Mouse (Mus musculus): Measurements from ENCODE around the gene Pknox2. TPM values are rescaled to one million over a fixed set of nuclear protein-coding genes. Genes with fewer than 3 reads are reported as not detected.

Pknox2 gene
- polyA plus RNA-seq, 1 experiment = 32.2 TPM

DNA sequence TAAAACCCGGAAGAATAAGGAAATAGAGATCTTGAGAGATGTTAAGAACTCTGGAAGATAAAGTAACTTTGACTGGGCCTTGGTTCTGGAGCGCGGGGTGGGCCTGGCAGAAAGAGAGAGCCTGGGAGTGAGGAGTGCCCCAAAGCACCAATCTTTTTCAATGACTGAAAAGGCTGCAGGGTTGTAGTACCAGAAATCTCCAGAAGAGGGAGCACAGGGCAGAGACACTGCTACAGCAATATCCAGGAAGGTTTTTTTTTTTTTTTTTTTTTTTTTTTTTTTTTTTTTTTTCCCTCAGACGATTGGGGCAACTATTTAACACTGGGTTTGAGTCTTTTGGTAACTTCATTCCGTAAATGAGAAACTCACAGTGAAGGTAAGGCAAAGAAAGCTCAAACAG is 176.6 kb downstream of the Pknox2 start:
- no peaks in the 10 kb centered on the region for H3K4me1 ChIP-seq (ENCODE audit: control insufficient read depth, insufficient read depth, low read length)
- H3K4me3 ChIP-seq (replicated peaks; ENCODE audit: extremely low read depth, low read depth, low read length) = no peak overlapping the region
- peak; percentile 61 for DNase-seq
- 9% methylated on average over 5 of the region's 5 CpGs for WGBS
- TF ChIP-seq POLR2A (IDR thresholded peaks at IDR 0.05; ENCODE audit: borderline replicate concordance, extremely low read depth, low read depth, low read length) = no peak
- peak; percentile 35 for TF ChIP-seq CTCF (IDR thresholded peaks at IDR 0.05; ENCODE audit: insufficient read depth, low read length)

DNA sequence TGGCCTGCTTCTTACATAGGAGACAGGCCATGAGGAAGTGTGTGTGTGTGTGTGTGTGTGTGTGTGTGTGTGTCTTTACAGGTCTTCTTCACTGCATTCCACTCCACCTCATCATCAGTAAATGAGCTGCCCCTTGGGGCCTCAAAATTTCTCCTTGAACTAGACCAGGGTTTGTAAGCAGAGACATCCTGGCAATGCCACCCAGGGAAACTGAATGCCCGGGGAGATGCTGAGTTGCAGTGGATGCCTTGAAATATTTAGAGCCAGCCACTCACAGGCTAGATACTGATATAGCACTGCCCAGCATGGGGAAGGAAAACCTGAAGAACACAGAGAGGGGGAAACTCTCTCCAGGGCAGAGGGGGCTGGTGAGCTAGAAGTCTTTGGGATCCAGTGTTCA is 178.1 kb downstream of the Pknox2 start:
- no peak for DNase-seq
- no peaks in the 10 kb centered on the region for H3K4me1 ChIP-seq (ENCODE audit: control insufficient read depth, insufficient read depth, low read length)
- WGBS = 76% methylated on average over 1 of the region's 1 CpGs
- no peak overlapping the region for H3K4me3 ChIP-seq (replicated peaks; ENCODE audit: extremely low read depth, low read depth, low read length)
- TF ChIP-seq CTCF (IDR thresholded peaks at IDR 0.05; ENCODE audit: insufficient read depth, low read length) = no peak
- TF ChIP-seq POLR2A (IDR thresholded peaks at IDR 0.05; ENCODE audit: borderline replicate concordance, extremely low read depth, low read depth, low read length) = no peak

DNA sequence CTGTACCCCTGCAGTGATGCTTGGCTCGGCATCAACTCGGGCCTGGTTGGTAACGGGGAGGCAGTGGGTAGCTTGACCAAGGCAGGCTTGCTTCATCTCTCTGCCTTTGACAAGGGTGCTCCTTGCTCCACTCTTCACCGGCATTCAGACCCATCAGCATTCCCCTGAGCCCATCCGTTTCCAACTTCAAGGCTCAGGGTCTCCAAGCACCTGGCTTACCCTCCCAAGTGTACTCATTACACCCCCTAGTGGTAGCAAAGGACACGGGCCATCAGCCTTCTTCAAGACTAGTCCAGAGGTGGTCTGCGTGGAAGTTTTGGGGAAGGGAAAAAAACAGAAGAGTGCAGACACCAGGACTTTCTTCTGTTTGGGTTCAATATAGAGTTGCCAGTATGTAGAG is 178.5 kb downstream of the Pknox2 start:
- TF ChIP-seq POLR2A (IDR thresholded peaks at IDR 0.05; ENCODE audit: borderline replicate concordance, extremely low read depth, low read depth, low read length) (no peak), CTCF (IDR thresholded peaks at IDR 0.05; ENCODE audit: insufficient read depth, low read length) (peak; percentile 70)
- Histone ChIP-seq H3K4me3 (replicated peaks; ENCODE audit: extremely low read depth, low read depth, low read length) (no peak overlapping the region), H3K4me1 (ENCODE audit: control insufficient read depth, insufficient read depth, low read length) (no peaks in the 10 kb centered on the region)
- peak; percentile 21 for DNase-seq
- 49% methylated on average over 7 of the region's 7 CpGs for WGBS

DNA sequence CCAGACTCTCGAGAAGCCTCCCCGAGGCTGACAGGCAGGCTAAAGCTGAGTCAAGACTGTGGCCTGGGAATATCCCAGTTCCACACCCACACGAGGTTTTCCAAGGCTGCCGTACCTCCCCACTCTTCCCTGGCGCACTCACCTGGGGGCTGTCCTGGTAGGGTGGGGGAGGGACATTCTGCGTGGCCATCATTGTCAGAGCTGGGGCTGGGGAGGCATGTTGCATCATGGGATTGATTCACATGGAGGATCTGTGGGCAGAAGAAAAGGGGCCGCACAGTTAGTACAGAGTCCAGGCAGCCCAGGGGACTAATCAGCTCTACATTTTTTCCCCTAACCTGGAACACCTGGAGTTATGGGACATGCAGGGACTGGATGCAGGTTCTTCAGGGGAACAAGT is 179.0 kb downstream of the Pknox2 start:
- Histone ChIP-seq H3K4me1 (ENCODE audit: control insufficient read depth, insufficient read depth, low read length) (no peaks in the 10 kb centered on the region), H3K4me3 (replicated peaks; ENCODE audit: extremely low read depth, low read depth, low read length) (no peak overlapping the region)
- no peak for DNase-seq
- WGBS = 82% methylated on average over 7 of the region's 7 CpGs
- TF ChIP-seq CTCF (IDR thresholded peaks at IDR 0.05; ENCODE audit: insufficient read depth, low read length) (no peak), POLR2A (IDR thresholded peaks at IDR 0.05; ENCODE audit: borderline replicate concordance, extremely low read depth, low read depth, low read length) (no peak)

DNA sequence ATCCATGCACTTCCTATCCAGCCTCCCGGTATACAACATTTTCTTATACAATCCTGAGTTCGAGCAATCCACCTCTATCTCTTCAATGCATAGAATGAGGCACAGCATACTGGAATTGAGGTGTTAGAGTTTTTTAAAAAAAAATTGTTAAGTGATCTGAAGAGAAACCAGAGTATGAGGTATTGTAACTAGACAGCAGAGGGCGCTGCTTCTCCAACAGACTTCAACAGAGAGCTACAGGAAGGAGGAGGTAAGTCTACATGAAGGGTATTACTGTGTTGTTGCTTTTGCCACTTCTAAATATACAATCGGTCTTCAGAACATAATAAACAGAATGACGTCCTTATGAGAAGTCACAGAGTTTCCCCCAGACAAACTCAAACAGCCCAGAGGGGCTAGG is 181.5 kb downstream of the Pknox2 start:
- DNase-seq = no peak
- TF ChIP-seq POLR2A (IDR thresholded peaks at IDR 0.05; ENCODE audit: borderline replicate concordance, extremely low read depth, low read depth, low read length) = no peak

DNA sequence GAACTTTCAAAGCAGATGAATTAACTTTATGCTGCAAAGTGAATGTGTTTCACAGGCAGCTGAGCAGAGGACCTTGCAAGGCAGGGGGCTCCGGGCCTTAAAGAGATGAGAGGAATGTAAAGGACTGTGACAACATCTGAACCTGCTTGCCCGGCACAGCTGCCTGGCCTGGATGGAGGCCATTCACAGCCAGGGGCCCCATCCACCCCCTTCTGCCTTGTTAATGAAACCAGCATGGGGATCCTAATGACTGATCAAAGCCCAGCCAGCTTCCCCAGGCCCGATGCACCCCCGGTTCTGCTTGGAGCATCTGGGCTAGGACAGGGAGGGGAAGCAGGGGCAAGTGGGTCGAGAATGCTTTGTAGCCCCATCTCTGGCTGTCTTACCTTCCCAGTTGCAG is 183.0 kb downstream of the Pknox2 start:
- no peaks in the 10 kb centered on the region for H3K4me1 ChIP-seq (ENCODE audit: control insufficient read depth, insufficient read depth, low read length)
- DNase-seq = no peak
- TF ChIP-seq CTCF (IDR thresholded peaks at IDR 0.05; ENCODE audit: insufficient read depth, low read length) = no peak
- TF ChIP-seq POLR2A (IDR thresholded peaks at IDR 0.05; ENCODE audit: borderline replicate concordance, extremely low read depth, low read depth, low read length) = no peak
- no peak overlapping the region for H3K4me3 ChIP-seq (replicated peaks; ENCODE audit: extremely low read depth, low read depth, low read length)
- WGBS = 49% methylated on average over 5 of the region's 5 CpGs

More for the DNA sequence above, 181.5 kb downstream of the Pknox2 start:
- Histone ChIP-seq H3K4me1 (ENCODE audit: control insufficient read depth, insufficient read depth, low read length) (no peaks in the 10 kb centered on the region), H3K4me3 (replicated peaks; ENCODE audit: extremely low read depth, low read depth, low read length) (no peak overlapping the region)
- 56% methylated on average over 5 of the region's 5 CpGs for WGBS

DNA sequence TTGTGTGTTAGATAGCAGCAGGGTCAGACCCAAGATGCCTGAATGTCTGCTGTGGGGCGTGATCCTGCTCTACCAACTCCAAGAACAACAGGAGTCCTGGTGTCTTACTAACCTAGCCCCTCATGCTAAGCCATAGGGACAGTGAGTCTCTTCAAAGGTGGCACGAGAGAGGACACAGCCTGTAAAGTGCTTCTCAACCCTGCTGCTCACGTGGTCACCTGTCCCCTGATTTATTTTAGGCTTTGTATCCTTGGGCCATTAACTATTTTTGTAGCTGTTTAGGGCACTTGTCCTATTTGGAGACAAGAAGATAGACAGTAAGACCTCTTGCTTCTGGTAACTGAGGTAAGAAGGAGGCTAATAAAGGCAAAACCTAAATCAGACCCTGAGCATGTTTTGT is 183.7 kb downstream of the Pknox2 start:
- H3K4me3 ChIP-seq (replicated peaks; ENCODE audit: extremely low read depth, low read depth, low read length) = no peak overlapping the region
- no peak for TF ChIP-seq POLR2A (IDR thresholded peaks at IDR 0.05; ENCODE audit: borderline replicate concordance, extremely low read depth, low read depth, low read length)
- TF ChIP-seq CTCF (IDR thresholded peaks at IDR 0.05; ENCODE audit: insufficient read depth, low read length) = no peak
- H3K4me1 ChIP-seq (ENCODE audit: control insufficient read depth, insufficient read depth, low read length) = no peaks in the 10 kb centered on the region
- no peak for DNase-seq
- WGBS = 71% methylated on average over 3 of the region's 3 CpGs

DNA sequence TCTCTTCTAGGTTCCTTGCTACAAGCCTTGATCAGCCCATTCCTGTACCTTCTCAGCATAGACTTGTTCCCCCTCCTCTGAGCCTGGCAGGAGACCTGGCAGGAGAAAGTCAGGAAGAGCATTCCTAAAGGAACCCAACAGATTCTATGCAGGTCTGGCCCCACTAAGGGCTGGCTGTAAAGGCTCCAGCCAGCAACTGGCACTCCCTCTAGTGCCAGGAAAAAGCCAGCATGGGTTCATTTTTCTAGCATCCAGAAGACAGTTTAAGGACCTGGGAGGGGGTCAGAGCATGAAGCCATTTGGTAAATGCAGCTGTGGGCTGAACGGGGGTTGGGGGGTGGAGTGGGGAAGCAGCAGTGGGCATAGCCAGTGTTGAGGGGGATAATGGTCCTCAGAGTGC is 185.3 kb downstream of the Pknox2 start:
- Histone ChIP-seq H3K4me1 (ENCODE audit: control insufficient read depth, insufficient read depth, low read length) (no peaks in the 10 kb centered on the region), H3K4me3 (replicated peaks; ENCODE audit: extremely low read depth, low read depth, low read length) (no peak overlapping the region)
- no peak for DNase-seq
- 47% methylated on average over 1 of the region's 1 CpGs for WGBS
- TF ChIP-seq POLR2A (IDR thresholded peaks at IDR 0.05; ENCODE audit: borderline replicate concordance, extremely low read depth, low read depth, low read length) (no peak), CTCF (IDR thresholded peaks at IDR 0.05; ENCODE audit: insufficient read depth, low read length) (no peak)

DNA sequence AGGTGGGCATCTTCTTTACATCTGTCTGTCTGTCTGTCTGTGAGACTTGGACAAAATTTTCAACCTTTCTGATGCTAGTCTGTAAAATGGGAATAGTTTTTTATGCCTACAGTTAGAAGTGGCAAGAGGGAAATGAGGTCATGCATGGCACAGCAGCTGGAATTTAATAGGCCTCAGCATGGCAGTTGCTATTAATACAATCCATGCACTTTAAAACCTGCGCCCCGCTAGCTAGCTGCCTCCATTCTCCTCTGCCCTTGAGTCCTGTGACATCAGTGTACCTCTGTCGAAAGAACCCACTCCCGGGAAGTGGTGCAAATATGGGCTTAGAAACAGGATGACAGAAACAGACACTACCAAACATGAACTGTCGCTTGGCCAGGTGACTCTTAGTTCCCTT is 186.1 kb downstream of the Pknox2 start:
- 84% methylated on average over 5 of the region's 5 CpGs for WGBS
- Histone ChIP-seq H3K4me3 (replicated peaks; ENCODE audit: extremely low read depth, low read depth, low read length) (no peak overlapping the region), H3K4me1 (ENCODE audit: control insufficient read depth, insufficient read depth, low read length) (no peaks in the 10 kb centered on the region)
- no peak for DNase-seq
- TF ChIP-seq POLR2A (IDR thresholded peaks at IDR 0.05; ENCODE audit: borderline replicate concordance, extremely low read depth, low read depth, low read length) (no peak), CTCF (IDR thresholded peaks at IDR 0.05; ENCODE audit: insufficient read depth, low read length) (no peak)

DNA sequence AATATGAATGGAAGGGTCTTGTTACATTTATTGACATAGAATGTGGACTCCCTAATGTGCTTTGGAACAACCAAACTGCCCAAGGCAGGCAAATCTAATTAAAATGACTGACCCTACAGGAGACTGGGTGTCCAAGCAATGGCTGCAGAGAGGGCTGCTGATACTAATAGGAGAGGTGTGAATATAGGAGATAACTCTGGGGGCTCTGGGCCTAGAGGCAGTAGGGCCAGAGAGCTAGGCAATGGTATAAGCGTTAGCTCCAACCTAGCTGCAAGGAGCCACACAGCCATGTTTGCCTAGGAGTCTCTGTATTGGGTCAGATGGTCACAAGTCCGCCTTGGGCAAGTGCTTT is 196.1 kb downstream of the Pknox2 start:
- DNase-seq = no peak
- Histone ChIP-seq H3K4me3 (replicated peaks; ENCODE audit: extremely low read depth, low read depth, low read length) (no peak overlapping the region), H3K4me1 (ENCODE audit: control insufficient read depth, insufficient read depth, low read length) (peaks cover 4% of the 10 kb centered on the region; the same call in 1 of the 2 replicates)
- no peak for TF ChIP-seq POLR2A (IDR thresholded peaks at IDR 0.05; ENCODE audit: borderline replicate concordance, extremely low read depth, low read depth, low read length)
- no peak for TF ChIP-seq CTCF (IDR thresholded peaks at IDR 0.05; ENCODE audit: insufficient read depth, low read length)
- WGBS = 79% methylated on average over 2 of the region's 2 CpGs

Data from lung, adult 2 months (tissue).